Mouse (Mus musculus) adrenal gland, postnatal 4 days (tissue): ENCODE results near the gene Slc9a9. TPM values are rescaled to one million over a fixed set of nuclear protein-coding genes. Genes with fewer than 3 reads are reported as not detected.

ENCODE experiments used
- DNase-seq, 2 experiments: peaks; one replicate each; pipeline ENCODE4 v3.0.0; 2021 to 2022; ENCODE audit warnings: low spot score in 2 of 2, mixed read lengths in 2 of 2
- total RNA-seq, 2 experiments: library from RNA; stranded (reverse); gene quantifications; 2 replicates each; pipeline ENCODE4 v1.2.3; 2021

Gene Slc9a9
- total RNA-seq, 2 experiments from 2014 or later: 3.4 to 4.4 TPM

DNA sequence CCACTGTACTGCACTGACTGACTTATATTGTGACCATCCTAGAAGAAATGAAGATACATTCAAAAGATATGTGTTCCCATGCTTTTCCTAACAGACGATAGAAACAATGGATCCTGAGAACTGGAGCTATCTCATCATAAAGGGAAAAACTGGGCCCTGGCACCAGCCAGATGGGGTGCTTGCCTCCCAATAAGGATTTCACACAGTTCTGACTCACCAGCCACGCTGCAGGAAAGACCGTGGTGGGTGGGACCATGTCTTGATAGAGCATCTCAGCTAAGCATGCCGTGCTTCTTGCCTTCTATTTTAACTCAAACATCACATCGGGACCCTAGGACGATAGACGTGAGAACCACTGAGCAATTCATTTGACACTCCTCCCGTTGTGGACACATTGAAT is 60.7 kb downstream of the Slc9a9 start:
- no peak for DNase-seq

DNA sequence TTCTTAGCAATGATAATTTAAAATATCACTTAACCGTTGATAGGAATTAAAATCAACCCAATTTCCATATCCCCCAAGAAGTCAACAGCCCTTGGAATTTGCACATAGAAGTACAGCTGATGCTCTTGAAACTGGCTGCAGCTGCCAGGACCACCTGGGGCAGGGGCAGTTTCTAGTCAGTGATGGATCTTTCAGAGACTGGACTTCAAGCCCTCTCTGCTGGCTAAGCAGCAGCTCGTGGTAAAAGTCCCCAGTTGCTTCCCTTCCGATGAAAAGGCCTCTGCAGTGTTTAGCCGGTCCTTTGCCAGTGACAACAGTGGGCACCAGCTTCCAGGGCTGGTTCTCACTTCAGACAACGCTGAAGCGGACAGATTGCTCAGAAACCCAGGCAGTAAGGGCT is 62.4 kb downstream of the Slc9a9 start:
- no peak for DNase-seq

DNA sequence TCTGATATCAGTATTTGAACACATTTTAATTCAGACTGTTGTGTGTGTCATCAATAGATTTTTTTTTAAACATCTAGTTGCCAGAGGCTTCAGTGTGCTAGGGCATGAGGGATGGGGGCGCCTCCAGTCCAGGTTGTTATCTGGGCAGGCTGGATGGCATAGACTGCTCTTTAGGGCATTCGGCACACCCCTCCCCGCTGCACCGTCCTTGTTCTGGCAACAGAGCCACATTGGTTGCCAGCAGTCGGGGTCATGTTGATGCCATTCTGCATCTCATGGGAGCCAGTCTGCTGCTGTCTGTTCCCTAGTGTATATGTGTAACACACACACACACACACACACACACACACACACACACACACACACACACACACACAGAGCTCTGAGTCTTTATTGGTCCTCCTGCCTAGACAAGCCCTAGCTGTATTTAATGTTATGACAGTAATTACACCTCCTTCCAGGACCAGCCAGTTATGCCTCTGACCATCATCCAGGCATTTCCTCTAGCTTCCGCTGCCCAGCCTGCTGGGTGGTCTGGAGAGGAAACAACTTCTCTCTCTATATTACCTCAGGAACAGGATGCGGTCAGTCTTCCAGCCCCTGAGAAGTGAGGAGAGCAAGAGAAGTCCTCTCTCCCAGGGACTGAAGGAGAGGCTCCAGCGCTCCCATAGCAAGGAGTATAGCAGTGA is 63.0 kb downstream of the Slc9a9 start:
- no peak for DNase-seq

- no peak for DNase-seq
These were observed 64.6 kb downstream of the Slc9a9 start for GRCm38 (mm10) chr9:94734320-94734719.

DNA sequence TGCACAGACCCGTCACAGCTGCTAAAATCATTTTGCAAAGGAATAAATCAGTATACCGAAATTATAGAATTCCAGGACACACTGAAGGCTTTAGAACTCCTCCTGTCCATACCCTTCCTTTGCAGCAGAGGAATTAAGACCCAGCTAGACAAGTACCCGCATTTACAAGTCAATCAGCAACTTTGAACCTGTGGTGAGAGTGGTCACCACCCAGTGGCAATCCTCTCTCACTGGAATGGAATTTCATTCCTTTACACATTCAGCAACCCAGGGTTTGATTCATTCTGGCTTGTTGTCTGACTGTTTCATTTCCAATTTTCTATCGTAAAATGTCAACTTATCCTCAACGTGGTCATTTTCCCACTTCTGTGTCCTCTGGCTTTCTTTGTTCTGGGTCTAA is 67.5 kb downstream of the Slc9a9 start:
- DNase-seq: no peak

DNA sequence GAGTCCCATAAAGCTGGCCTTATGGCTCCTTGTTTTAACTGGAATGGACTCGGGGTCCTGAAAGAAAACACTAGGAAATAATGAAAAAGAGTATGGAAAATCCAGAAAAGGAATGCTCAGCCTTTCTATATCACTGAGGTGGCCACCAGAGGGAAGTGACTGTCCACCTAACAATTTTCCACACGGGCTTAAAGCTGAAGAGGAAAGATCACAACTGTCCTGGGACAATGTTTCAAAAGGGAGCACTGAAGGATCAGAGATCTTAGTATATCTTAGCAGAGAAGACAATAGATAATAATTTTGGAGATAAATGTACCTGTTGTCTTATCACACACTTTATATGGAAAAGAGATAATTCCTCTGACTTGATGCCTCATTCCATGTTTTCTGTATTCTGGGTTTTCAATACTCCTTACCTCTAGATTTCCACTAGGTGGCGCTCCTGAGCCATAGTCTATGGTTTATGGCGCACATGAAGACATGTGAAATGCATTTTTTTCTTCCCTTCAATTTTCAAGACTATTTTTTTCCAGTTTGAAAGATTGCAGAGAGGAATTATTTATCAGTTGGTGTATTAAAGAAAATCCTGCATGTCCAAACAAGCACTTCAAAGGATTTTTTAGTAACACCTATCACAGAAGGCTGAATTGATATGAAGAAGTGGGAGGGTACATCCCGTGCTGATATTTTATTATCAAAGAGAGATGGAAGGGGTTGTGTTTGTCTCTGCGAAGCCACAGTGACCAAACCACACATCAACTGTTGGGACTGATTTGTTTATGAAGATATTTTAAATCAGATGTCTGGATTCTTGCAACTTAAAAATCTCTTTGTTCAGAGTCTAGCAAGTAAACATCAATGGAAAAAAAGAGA is 69.1 kb downstream of the Slc9a9 start:
- peak in 1 of 2 experiments; percentile 58 for DNase-seq

- no peak for DNase-seq
These were observed 71.1 kb downstream of the Slc9a9 start for GRCm38 (mm10) chr9:94740841-94741240.

GRCm38 (mm10) chr9:94743291-94743690 is 73.6 kb downstream of the Slc9a9 start:
- DNase-seq: no peak

- no peak for DNase-seq
These were observed 78.8 kb downstream of the Slc9a9 start for GRCm38 (mm10) chr9:94748503-94748902.

DNA sequence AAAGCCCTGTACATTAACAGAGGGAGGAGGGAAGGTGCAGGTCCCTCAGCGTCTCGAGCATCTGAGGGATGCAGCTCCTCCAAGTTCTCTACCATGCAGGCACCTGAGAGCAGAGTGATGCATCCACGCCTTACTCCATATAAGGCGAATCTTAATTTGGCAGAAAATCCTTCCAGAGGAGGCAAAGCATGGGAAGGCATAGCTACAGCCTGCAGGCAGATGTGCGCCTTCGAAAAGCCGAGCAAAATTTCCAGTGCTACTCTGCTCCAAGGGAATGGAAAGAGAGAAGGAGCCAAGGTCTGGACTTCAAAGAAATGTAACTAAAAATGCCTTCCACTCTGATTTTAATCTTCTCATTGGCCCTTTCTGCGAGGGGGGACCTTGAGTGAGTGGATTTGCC is 80.5 kb downstream of the Slc9a9 start:
- no peak for DNase-seq

DNA sequence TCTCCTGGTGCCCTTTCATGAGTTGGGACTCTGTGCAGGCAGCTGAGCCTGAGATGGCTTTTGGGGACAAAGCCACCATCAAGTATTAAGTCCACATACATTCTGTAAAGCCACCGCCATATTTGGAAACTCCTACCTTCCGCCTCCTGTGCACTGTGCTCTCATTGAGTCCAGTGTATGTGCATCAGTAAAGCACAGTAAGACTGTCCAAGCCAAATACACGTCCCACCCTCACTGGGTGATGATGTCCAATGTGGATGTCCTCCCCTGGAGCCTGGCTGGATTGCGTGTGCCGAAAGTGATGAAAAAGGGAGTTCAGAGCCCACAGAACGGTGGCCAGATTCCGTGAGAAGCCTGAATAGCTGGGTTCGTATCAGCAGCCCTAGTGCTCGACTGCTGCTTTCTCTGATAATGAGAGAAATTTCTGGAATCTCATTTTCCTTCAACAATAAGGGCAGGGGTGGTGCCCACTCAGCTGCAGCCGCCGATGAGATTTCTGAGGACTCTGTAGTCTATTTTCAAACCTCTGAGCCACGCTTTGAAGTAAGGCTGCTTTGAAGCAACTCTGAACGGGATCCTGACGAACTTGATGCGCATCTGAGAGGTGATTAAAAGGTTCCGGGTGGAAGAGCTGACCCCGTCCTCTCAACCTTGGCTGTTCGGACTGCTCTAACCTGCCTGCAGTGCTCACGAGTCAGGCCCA is 81.4 kb downstream of the Slc9a9 start:
- no peak for DNase-seq

- DNase-seq: no peak
These were observed 81.9 kb downstream of the Slc9a9 start for GRCm38 (mm10) chr9:94751638-94752021.

- no peak for DNase-seq
These were observed 82.4 kb downstream of the Slc9a9 start for GRCm38 (mm10) chr9:94752121-94752520.

DNA sequence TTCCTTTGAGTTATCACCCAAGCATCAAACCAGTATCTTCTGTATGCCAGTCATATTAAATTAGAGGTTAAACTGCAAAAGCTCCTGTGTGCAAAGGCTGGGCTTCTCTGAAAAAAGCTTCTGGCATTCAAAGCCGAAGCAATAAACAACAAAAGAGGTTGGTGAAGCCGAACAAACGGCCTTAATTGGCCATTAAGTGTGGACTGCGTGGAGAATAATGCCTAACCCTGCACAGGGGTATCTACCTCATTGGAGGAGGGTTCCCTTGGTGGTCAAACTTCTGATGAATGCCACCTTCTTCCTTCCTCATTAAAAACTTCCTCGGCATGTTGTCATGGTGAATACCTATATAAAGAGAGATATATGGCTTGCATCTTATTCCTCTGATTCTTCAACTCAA is 90.2 kb downstream of the Slc9a9 start:
- no peak for DNase-seq

DNA sequence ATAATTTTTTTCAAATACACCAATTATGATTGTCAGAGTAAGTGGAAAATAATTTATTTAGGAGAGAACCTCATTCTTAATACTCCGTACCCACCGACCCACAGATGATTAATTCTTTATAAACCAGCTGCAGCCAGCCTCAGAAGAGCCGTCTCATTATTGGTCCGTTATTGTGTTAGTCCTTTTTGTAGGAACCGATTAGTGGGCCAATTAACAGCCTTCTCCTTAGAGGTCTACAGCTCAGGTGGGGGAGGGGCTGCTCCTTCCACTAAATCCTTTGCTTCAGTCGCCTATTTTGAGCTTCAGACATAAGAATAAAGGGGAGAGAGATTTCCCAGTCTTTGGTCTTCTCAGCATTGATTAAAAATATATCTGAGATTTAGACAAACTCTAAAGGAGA is 98.4 kb downstream of the Slc9a9 start:
- DNase-seq: no peak

- DNase-seq: no peak
These were observed 98.8 kb downstream of the Slc9a9 start for GRCm38 (mm10) chr9:94768524-94768923.

- no peak for DNase-seq
These were observed 103.6 kb downstream of the Slc9a9 start for GRCm38 (mm10) chr9:94773357-94773756.

DNA sequence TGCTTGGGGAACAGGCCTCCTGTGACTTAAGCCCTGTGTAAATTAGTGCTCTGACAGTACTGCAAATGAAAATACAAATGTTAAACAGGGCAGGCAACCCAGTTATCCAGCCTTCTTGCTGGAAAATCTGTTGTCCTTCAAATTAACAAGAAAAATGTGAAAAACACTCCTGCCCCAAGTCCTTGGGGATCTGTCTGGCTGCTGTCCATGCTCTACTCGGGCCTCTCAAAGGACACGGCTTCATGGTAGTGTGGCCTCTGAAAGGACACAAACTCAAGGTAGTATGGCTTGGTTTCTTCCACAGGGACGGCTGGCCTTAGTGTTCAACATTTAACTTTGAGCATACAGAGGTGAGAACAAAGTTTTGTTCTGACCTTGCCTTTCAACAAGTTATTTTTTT is 118.6 kb downstream of the Slc9a9 start:
- no peak for DNase-seq

GRCm38 (mm10) chr9:94790966-94791365 is 121.3 kb downstream of the Slc9a9 start:
- no peak for DNase-seq

GRCm38 (mm10) chr9:94803073-94803472 is 133.4 kb downstream of the Slc9a9 start:
- no peak for DNase-seq

GRCm38 (mm10) chr9:94805506-94805905 is 135.8 kb downstream of the Slc9a9 start:
- no peak for DNase-seq

DNA sequence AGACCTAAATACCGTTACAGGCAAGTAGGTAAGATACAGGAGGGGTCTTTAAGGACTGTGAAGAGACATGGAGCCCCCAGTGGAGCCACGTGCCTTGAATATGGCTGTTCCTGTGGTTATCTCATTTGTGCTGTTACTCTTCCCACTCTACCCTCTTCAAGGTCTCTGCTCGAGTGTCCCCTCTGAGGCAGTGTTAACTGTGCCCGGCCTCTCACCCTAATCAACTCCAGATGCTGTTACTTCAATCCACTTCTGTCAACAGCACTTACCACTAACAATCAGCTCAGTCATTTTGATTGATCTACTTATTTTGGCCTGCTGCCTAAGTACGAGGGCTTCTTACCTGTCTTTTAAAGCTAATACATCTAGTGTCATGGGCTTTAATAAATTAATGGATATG is 145.8 kb downstream of the Slc9a9 start:
- DNase-seq: no peak
